Mouse (Mus musculus): ENCODE data around the gene Ubr1. TPM values are rescaled to one million over a fixed set of nuclear protein-coding genes. Genes with fewer than 3 reads are reported as not detected.

The Ubr1 gene
- polyA plus RNA-seq, 1 experiment from 2014 or later = 31.7 TPM

GRCm38 (mm10) chr2:120971766-120972165, 1.3 kb upstream of the Ubr1 start:
- no peak for ATAC-seq (ENCODE audit: low FRiP score)
- no peaks in the 10 kb centered on the region for H3K27me3 ChIP-seq
- 88% methylated on average over 4 of the region's 4 CpGs for WGBS

GRCm38 (mm10) chr2:120970045-120970539, 423 bp downstream of the Ubr1 start:
- ATAC-seq (ENCODE audit: low FRiP score) = peak; percentile 47
- peak overlapping the region; percentile 82 for H3K9ac ChIP-seq
- under 1% methylated on average over 23 of the region's 23 CpGs for WGBS
- H3K4me1 ChIP-seq = peaks cover 11% of the 10 kb centered on the region
- no peaks in the 10 kb centered on the region for H3K9me3 ChIP-seq
- no peaks in the 10 kb centered on the region for H3K36me3 ChIP-seq (replicated peaks)
- H3K27ac ChIP-seq = peak overlapping the region; percentile 82
- H3K4me2 ChIP-seq = peak overlapping the region; percentile 73
- no peaks in the 10 kb centered on the region for H3K27me3 ChIP-seq
- H3K4me3 ChIP-seq (replicated peaks) = peak overlapping the region; percentile 82

More at GRCm38 (mm10) chr2:120971766-120972165, 1.3 kb upstream of the Ubr1 start:
- Histone ChIP-seq H3K4me2 (no peak overlapping the region), H3K9me3 (no peaks in the 10 kb centered on the region), H3K36me3 (replicated peaks) (no peaks in the 10 kb centered on the region), H3K4me1 (peaks cover 11% of the 10 kb centered on the region), H3K4me3 (replicated peaks) (no peak overlapping the region), H3K27ac (no peak overlapping the region), H3K9ac (no peak overlapping the region)

GRCm38 (mm10) chr2:120965486-120965885, 5.0 kb downstream of the Ubr1 start:
- H3K9me3 ChIP-seq = no peaks in the 10 kb centered on the region
- H3K27ac ChIP-seq = no peak overlapping the region
- H3K4me2 ChIP-seq = no peak overlapping the region
- no peak overlapping the region for H3K4me3 ChIP-seq (replicated peaks)
- ATAC-seq (ENCODE audit: low FRiP score) = no peak
- WGBS = 88% methylated on average over 3 of the region's 3 CpGs
- peaks cover 6% of the 10 kb centered on the region; the same call in 1 of the 2 replicates for H3K36me3 ChIP-seq (replicated peaks)
- no peak overlapping the region for H3K9ac ChIP-seq
- H3K4me1 ChIP-seq = peaks cover 7% of the 10 kb centered on the region
- no peaks in the 10 kb centered on the region for H3K27me3 ChIP-seq

DNA sequence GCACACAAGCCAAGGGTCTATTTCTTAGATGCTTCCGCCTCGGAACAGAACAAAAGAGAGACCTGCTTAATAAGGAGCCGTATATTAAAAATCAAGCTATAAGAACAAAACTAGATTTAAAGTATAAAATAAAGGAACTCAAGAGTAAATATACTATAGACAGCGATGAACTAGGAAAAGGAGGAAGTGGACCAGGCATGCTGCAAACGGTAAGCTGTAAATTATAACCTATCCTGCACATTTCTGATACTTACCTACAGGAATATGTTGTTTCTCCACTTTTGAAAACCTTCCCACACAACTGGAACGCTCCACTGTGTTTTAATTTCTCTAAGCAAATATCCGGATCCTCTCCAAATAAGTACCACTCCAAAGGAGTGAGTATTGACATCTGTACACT, 7.4 kb downstream of the Ubr1 start:
- no peaks in the 10 kb centered on the region for H3K27me3 ChIP-seq
- H3K4me3 ChIP-seq (replicated peaks) = no peak overlapping the region
- 91% methylated on average over 7 of the region's 7 CpGs for WGBS
- no peaks in the 10 kb centered on the region for H3K4me1 ChIP-seq
- H3K4me2 ChIP-seq = no peak overlapping the region
- no peak for ATAC-seq (ENCODE audit: low FRiP score)
- H3K9me3 ChIP-seq = no peaks in the 10 kb centered on the region
- H3K9ac ChIP-seq = no peak overlapping the region
- H3K27ac ChIP-seq = no peak overlapping the region
- H3K36me3 ChIP-seq (replicated peaks) = peaks cover 14% of the 10 kb centered on the region

GRCm38 (mm10) chr2:120960261-120960660, 10.3 kb downstream of the Ubr1 start:
- no peak overlapping the region for H3K27ac ChIP-seq
- no peak overlapping the region for H3K4me3 ChIP-seq (replicated peaks)
- WGBS = 92% methylated on average over 1 of the region's 1 CpGs
- peaks cover 14% of the 10 kb centered on the region for H3K36me3 ChIP-seq (replicated peaks)
- no peak overlapping the region for H3K4me2 ChIP-seq
- H3K9ac ChIP-seq = no peak overlapping the region
- no peaks in the 10 kb centered on the region for H3K9me3 ChIP-seq
- no peaks in the 10 kb centered on the region for H3K4me1 ChIP-seq
- no peak for ATAC-seq (ENCODE audit: low FRiP score)
- H3K27me3 ChIP-seq = no peaks in the 10 kb centered on the region

GRCm38 (mm10) chr2:120959827-120960226, 10.7 kb downstream of the Ubr1 start:
- 95% methylated on average over 5 of the region's 5 CpGs for WGBS
- H3K27me3 ChIP-seq = no peaks in the 10 kb centered on the region
- ATAC-seq (ENCODE audit: low FRiP score) = no peak

GRCm38 (mm10) chr2:120959363-120959762, 11.2 kb downstream of the Ubr1 start:
- Histone ChIP-seq H3K4me3 (replicated peaks) (no peak overlapping the region), H3K4me2 (no peak overlapping the region), H3K9ac (no peak overlapping the region), H3K27ac (no peak overlapping the region), H3K36me3 (replicated peaks) (peaks cover 19% of the 10 kb centered on the region), H3K27me3 (no peaks in the 10 kb centered on the region), H3K9me3 (no peaks in the 10 kb centered on the region), H3K4me1 (no peaks in the 10 kb centered on the region)
- ATAC-seq (ENCODE audit: low FRiP score) = no peak
- 95% methylated on average over 2 of the region's 2 CpGs for WGBS

More at GRCm38 (mm10) chr2:120959827-120960226, 10.7 kb downstream of the Ubr1 start:
- Histone ChIP-seq H3K9me3 (no peaks in the 10 kb centered on the region), H3K4me3 (replicated peaks) (no peak overlapping the region), H3K27ac (no peak overlapping the region), H3K4me2 (no peak overlapping the region), H3K9ac (no peak overlapping the region), H3K36me3 (replicated peaks) (peaks cover 14% of the 10 kb centered on the region), H3K4me1 (no peaks in the 10 kb centered on the region)

- 80% methylated on average over 2 of the region's 2 CpGs for WGBS
- H3K27me3 ChIP-seq = no peaks in the 10 kb centered on the region
- H3K4me3 ChIP-seq (replicated peaks) = no peak overlapping the region
- no peaks in the 10 kb centered on the region for H3K9me3 ChIP-seq
- H3K4me2 ChIP-seq = no peak overlapping the region
- H3K4me1 ChIP-seq = no peaks in the 10 kb centered on the region
- peaks cover 37% of the 10 kb centered on the region for H3K36me3 ChIP-seq (replicated peaks)
- no peak overlapping the region for H3K27ac ChIP-seq
- no peak for ATAC-seq (ENCODE audit: low FRiP score)
- no peak overlapping the region for H3K9ac ChIP-seq
Observed at GRCm38 (mm10) chr2:120952176-120952938, 18.2 kb downstream of the Ubr1 start.

DNA sequence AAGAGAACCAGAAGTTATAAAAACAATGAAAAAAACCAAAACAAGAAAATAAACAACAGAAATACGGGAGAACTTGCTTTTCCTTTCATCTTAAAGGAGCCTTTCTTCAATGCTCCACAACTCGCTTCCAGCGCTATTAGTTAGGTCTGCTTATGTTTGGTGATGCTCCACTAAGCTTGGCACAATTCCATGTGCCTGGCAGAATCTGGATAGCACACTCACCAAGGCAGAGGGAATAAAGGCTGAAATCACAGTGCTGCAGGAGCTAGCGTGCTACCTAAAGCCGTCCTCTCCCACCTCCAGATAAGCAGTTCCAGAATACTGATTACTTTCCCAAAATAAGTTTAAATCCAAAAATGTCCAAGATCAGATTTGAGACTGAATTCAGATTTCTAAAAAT, 19.3 kb downstream of the Ubr1 start:
- H3K9me3 ChIP-seq = no peaks in the 10 kb centered on the region
- H3K27me3 ChIP-seq = no peaks in the 10 kb centered on the region
- H3K9ac ChIP-seq = no peak overlapping the region
- WGBS = 93% methylated on average over 5 of the region's 5 CpGs
- ATAC-seq (ENCODE audit: low FRiP score) = no peak
- H3K4me3 ChIP-seq (replicated peaks) = no peak overlapping the region
- H3K4me1 ChIP-seq = no peaks in the 10 kb centered on the region
- H3K36me3 ChIP-seq (replicated peaks) = peaks cover 46% of the 10 kb centered on the region
- H3K4me2 ChIP-seq = no peak overlapping the region
- H3K27ac ChIP-seq = no peak overlapping the region

- H3K4me3 ChIP-seq (replicated peaks) = no peak overlapping the region
- no peak overlapping the region for H3K4me2 ChIP-seq
- H3K9me3 ChIP-seq = no peaks in the 10 kb centered on the region
- no peak for ATAC-seq (ENCODE audit: low FRiP score)
- peaks cover 51% of the 10 kb centered on the region for H3K36me3 ChIP-seq (replicated peaks)
- no peak overlapping the region for H3K9ac ChIP-seq
- whole genome bisulfite sequencing = 97% methylated on average over 3 of the region's 3 CpGs
- no peak overlapping the region for H3K27ac ChIP-seq
- no peaks in the 10 kb centered on the region for H3K4me1 ChIP-seq
- H3K27me3 ChIP-seq = no peaks in the 10 kb centered on the region
Observed at GRCm38 (mm10) chr2:120933038-120933437, 37.5 kb downstream of the Ubr1 start.

DNA sequence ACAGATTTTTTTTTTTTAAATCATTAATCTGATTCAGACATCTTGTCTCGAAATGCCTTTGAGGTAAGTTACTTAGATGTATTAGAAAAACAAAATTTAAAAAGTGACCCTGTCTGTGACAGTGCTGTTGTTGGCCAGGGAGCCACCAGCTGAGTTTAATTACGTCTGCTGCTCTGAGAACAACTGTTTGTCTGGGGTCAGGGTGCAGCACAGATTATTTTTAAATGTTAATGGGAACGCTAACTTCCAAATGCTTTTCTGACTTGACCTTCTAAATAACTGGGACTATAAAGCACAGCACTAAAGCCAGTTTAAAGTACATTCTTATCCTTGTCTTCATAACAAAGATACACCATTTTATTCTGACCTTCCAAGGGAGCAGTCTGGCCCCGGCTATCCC, 61.0 kb downstream of the Ubr1 start:
- Histone ChIP-seq H3K9ac (no peak overlapping the region), H3K27me3 (no peaks in the 10 kb centered on the region), H3K4me3 (replicated peaks) (no peak overlapping the region), H3K27ac (no peak overlapping the region), H3K4me2 (no peak overlapping the region), H3K4me1 (no peaks in the 10 kb centered on the region), H3K36me3 (replicated peaks) (peaks cover 30% of the 10 kb centered on the region), H3K9me3 (no peaks in the 10 kb centered on the region)
- WGBS = 77% methylated on average over 4 of the region's 4 CpGs
- ATAC-seq (ENCODE audit: low FRiP score) = no peak

DNA sequence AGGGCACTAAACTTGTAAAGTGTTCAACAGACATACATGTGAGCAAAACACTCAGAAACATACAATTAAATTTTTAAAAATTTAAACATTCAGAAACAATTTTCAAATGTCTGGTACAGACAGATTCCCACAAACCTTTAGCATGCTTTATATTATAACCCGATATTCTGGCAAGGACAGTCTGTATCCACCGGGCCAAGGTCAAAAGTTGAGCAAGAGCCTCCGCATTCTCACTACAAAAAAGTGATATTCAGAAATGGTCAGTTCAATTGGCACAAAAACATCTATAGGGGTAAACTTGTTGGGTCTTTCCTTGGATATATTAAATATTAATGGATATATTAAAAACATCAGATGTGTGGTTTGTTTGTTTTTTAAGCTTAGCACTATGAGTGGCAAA, 74.2 kb downstream of the Ubr1 start:
- no peak overlapping the region for H3K27ac ChIP-seq
- H3K4me2 ChIP-seq = no peak overlapping the region
- ATAC-seq (ENCODE audit: low FRiP score) = no peak
- no peak overlapping the region for H3K9ac ChIP-seq
- no peaks in the 10 kb centered on the region for H3K4me1 ChIP-seq
- H3K36me3 ChIP-seq (replicated peaks) = peaks cover 58% of the 10 kb centered on the region
- no peaks in the 10 kb centered on the region for H3K27me3 ChIP-seq
- 94% methylated on average over 3 of the region's 3 CpGs for WGBS
- H3K9me3 ChIP-seq = no peaks in the 10 kb centered on the region
- H3K4me3 ChIP-seq (replicated peaks) = no peak overlapping the region

GRCm38 (mm10) chr2:120887601-120888000, 82.9 kb downstream of the Ubr1 start:
- no peaks in the 10 kb centered on the region for H3K9me3 ChIP-seq
- H3K4me3 ChIP-seq (replicated peaks) = no peak overlapping the region
- no peak overlapping the region for H3K9ac ChIP-seq
- H3K27ac ChIP-seq = no peak overlapping the region
- no peaks in the 10 kb centered on the region for H3K27me3 ChIP-seq
- 97% methylated on average over 5 of the region's 5 CpGs for WGBS
- H3K36me3 ChIP-seq (replicated peaks) = peaks cover 45% of the 10 kb centered on the region
- H3K4me2 ChIP-seq = no peak overlapping the region
- no peaks in the 10 kb centered on the region for H3K4me1 ChIP-seq
- no peak for ATAC-seq (ENCODE audit: low FRiP score)

Measured in forebrain, embryonic 12.5 days (tissue).